Mouse (Mus musculus): ENCODE measurements at regions not wholly inside any gene's neighbourhood (a gene's known extent, or its start where the extent isn't known, plus 50 kb on each side); places are given as distances from the start of the nearest gene placed in this dataset.

DNA sequence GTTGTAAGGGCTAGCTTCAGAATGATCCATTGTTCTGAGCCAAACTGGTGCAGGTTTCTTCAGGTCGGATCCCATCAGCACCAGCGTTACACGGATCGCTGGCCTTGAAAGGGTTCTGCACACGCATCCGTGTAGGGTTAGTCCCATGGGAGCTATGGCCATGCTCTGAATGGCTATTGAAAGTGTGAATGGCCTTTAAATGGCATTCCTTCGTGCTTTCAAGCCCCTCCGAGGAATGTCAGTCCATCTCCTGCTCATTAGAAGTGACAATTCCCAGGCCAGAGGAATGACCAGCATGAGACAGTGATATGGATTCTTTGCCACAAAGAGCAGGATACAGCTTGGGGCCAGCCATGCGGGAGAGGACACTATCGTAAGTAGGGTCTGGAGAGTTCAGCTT, 56.1 kb upstream of the Smyd2 start:
- no peak for DNase-seq (ENCODE audit: low spot score)
- H3K9ac ChIP-seq (replicated peaks; ENCODE audit: low read length), result no peak overlapping the region
- H3K4me2 ChIP-seq (ENCODE audit: low read depth, low read length), result no peak overlapping the region
- 33% methylated on average over 10 of the region's 10 CpGs for WGBS
- no peaks in the 10 kb centered on the region for H3K9me3 ChIP-seq (ENCODE audit: low read length)
- ATAC-seq, result no peak
- no peaks in the 10 kb centered on the region for H3K4me1 ChIP-seq (ENCODE audit: insufficient read depth, low read length)
- no peak overlapping the region for H3K4me3 ChIP-seq (ENCODE audit: low read length)
- TF ChIP-seq CTCF (IDR thresholded peaks at IDR 0.05; ENCODE audit: low read depth), result no peak
- H3K36me3 ChIP-seq (ENCODE audit: insufficient read depth, low read length), result no peaks in the 10 kb centered on the region
- H3K27ac ChIP-seq, result no peak overlapping the region
- H3K27me3 ChIP-seq (ENCODE audit: insufficient read depth, low read length), result no peaks in the 10 kb centered on the region

DNA sequence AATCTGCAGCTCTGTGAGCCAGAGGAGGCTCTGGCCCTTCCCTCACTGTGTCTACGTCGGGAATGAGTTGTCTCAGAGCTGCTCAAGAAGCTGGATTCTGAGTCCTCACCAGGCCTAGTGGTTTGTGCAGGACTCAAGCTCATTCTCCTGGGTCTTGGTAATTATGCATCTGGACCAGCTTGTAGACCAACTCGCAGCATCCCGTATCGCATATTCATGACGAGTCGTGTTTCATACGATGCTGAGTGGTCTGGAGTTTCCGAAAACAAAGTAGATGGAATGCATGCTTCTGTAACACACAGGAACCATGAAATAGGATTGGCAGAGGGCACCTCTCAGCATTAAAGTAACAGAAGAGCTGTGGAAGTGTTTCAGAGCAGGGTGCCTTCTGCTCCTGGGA, 53.5 kb upstream of the Smyd2 start:
- no peaks in the 10 kb centered on the region for H3K4me1 ChIP-seq (ENCODE audit: insufficient read depth, low read length)
- no peak overlapping the region for H3K4me3 ChIP-seq (ENCODE audit: low read length)
- no peak for TF ChIP-seq CTCF (IDR thresholded peaks at IDR 0.05; ENCODE audit: low read depth)
- H3K4me2 ChIP-seq (ENCODE audit: low read depth, low read length), result no peak overlapping the region
- WGBS, result 70% methylated on average over 9 of the region's 9 CpGs
- no peaks in the 10 kb centered on the region for H3K36me3 ChIP-seq (ENCODE audit: insufficient read depth, low read length)
- no peaks in the 10 kb centered on the region for H3K9me3 ChIP-seq (ENCODE audit: low read length)
- H3K27me3 ChIP-seq (ENCODE audit: insufficient read depth, low read length), result no peaks in the 10 kb centered on the region
- ATAC-seq (0 out of 2 replicates have a peak, but pooled peaks have one; percentile 22), DNase-seq (ENCODE audit: low spot score) (peak; percentile 10)
- H3K9ac ChIP-seq (replicated peaks; ENCODE audit: low read length), result no peak overlapping the region
- no peak overlapping the region for H3K27ac ChIP-seq

DNA sequence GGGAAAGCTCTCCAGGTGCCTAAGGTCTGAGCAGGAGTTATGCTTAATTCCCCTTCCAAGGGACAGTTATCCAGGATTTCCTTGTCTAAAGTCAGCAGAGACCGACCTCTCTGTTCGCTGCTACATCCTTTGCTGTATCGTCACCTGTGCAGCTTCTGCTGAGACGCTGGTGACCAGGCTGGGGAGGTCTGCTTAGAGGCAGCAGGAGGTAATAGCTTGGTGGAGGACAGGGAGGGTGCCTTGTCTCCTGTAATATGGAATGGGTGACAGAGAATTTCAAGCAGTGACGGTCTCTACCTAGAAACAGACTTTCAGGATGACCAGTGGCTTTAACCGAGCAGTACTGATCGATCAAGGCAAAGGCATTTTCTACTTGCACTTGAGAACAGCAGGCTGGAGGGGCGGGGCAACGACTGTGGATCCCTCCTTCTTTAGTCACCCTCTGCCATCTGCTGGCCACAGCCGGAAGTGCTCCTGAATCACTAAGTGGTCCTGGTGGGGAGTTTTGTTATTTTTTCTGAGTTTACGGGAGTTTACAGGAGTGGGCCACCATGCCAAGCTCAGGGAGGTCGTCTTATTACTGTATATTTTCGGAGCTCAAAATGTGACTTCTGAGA, 50.7 kb upstream of the Smyd2 start:
- H3K4me1 ChIP-seq (ENCODE audit: insufficient read depth, low read length), result no peaks in the 10 kb centered on the region
- WGBS, result 13% methylated on average over 13 of the region's 13 CpGs
- H3K9ac ChIP-seq (replicated peaks; ENCODE audit: low read length), result no peak overlapping the region

More for the DNA sequence above, 50.7 kb upstream of the Smyd2 start:
- H3K4me3 ChIP-seq (ENCODE audit: low read length), result no peak overlapping the region
- H3K4me2 ChIP-seq (ENCODE audit: low read depth, low read length), result peak overlapping the region; percentile 45
- ATAC-seq (peak; percentile 81), DNase-seq (ENCODE audit: low spot score) (peak; percentile 94)
- H3K36me3 ChIP-seq (ENCODE audit: insufficient read depth, low read length), result no peaks in the 10 kb centered on the region
- no peaks in the 10 kb centered on the region for H3K27me3 ChIP-seq (ENCODE audit: insufficient read depth, low read length)
- H3K9me3 ChIP-seq (ENCODE audit: low read length), result no peaks in the 10 kb centered on the region
- peak; percentile 95 for TF ChIP-seq CTCF (IDR thresholded peaks at IDR 0.05; ENCODE audit: low read depth)
- H3K27ac ChIP-seq, result no peak overlapping the region

Measured in hindbrain, postnatal 0 days (tissue).